Mouse (Mus musculus): ENCODE measurements around the gene Cyth1. TPM values are rescaled to one million over a fixed set of nuclear protein-coding genes. Genes with fewer than 3 reads are reported as not detected.

Cyth1 gene
- polyA plus RNA-seq, 1 experiment from 2014 or later: 30.0 TPM

GRCm38 (mm10) chr11:118275092-118275491 is 26.7 kb upstream of the Cyth1 start:
- H3K36me3 ChIP-seq: peaks cover 97% of the 10 kb centered on the region
- WGBS: 94% methylated on average over 9 of the region's 9 CpGs
- no peaks in the 10 kb centered on the region for H3K4me1 ChIP-seq
- H3K4me3 ChIP-seq: no peak overlapping the region
- H3K27ac ChIP-seq: no peak overlapping the region
- ATAC-seq (ENCODE audit: low FRiP score, low read depth): no peak
- no peaks in the 10 kb centered on the region for H3K27me3 ChIP-seq (replicated peaks)
- H3K9ac ChIP-seq: no peak overlapping the region
- H3K9me3 ChIP-seq: no peaks in the 10 kb centered on the region
- no peak overlapping the region for H3K4me2 ChIP-seq (replicated peaks)

- H3K27ac ChIP-seq: no peak overlapping the region
- H3K9me3 ChIP-seq: no peaks in the 10 kb centered on the region
- no peak overlapping the region for H3K4me3 ChIP-seq
- H3K4me1 ChIP-seq: no peaks in the 10 kb centered on the region
- H3K27me3 ChIP-seq (replicated peaks): no peaks in the 10 kb centered on the region
- H3K4me2 ChIP-seq (replicated peaks): no peak overlapping the region
- ATAC-seq (ENCODE audit: low FRiP score, low read depth): no peak
- H3K9ac ChIP-seq: no peak overlapping the region
- WGBS: 98% methylated on average over 3 of the region's 3 CpGs
- H3K36me3 ChIP-seq: peaks cover 93% of the 10 kb centered on the region
Measured at GRCm38 (mm10) chr11:118269827-118270226, 21.4 kb upstream of the Cyth1 start.

- no peak for ATAC-seq (ENCODE audit: low FRiP score, low read depth)
- Histone ChIP-seq H3K4me1 (no peaks in the 10 kb centered on the region), H3K27ac (no peak overlapping the region), H3K4me2 (replicated peaks) (no peak overlapping the region), H3K9ac (no peak overlapping the region), H3K27me3 (replicated peaks) (no peaks in the 10 kb centered on the region), H3K4me3 (no peak overlapping the region), H3K36me3 (peaks cover 93% of the 10 kb centered on the region), H3K9me3 (no peaks in the 10 kb centered on the region)
- WGBS: 95% methylated on average over 7 of the region's 7 CpGs
Measured at GRCm38 (mm10) chr11:118266666-118267046, 18.3 kb upstream of the Cyth1 start.

- no peaks in the 10 kb centered on the region for H3K27me3 ChIP-seq (replicated peaks)
- H3K36me3 ChIP-seq: peaks cover 93% of the 10 kb centered on the region
- no peaks in the 10 kb centered on the region for H3K9me3 ChIP-seq
- H3K4me1 ChIP-seq: no peaks in the 10 kb centered on the region
- no peak for ATAC-seq (ENCODE audit: low FRiP score, low read depth)
- H3K27ac ChIP-seq: no peak overlapping the region
- H3K9ac ChIP-seq: no peak overlapping the region
- WGBS: 91% methylated on average over 10 of the region's 10 CpGs
- no peak overlapping the region for H3K4me3 ChIP-seq
- no peak overlapping the region for H3K4me2 ChIP-seq (replicated peaks)
Measured at GRCm38 (mm10) chr11:118266044-118266665, 17.8 kb upstream of the Cyth1 start.

GRCm38 (mm10) chr11:118265621-118266020 is 17.2 kb upstream of the Cyth1 start:
- no peak overlapping the region for H3K4me2 ChIP-seq (replicated peaks)
- ATAC-seq (ENCODE audit: low FRiP score, low read depth): no peak
- H3K4me1 ChIP-seq: no peaks in the 10 kb centered on the region
- H3K27me3 ChIP-seq (replicated peaks): no peaks in the 10 kb centered on the region
- no peak overlapping the region for H3K27ac ChIP-seq
- H3K36me3 ChIP-seq: peaks cover 95% of the 10 kb centered on the region
- H3K9ac ChIP-seq: no peak overlapping the region
- H3K9me3 ChIP-seq: no peaks in the 10 kb centered on the region
- 93% methylated on average over 11 of the region's 11 CpGs for WGBS
- H3K4me3 ChIP-seq: no peak overlapping the region

- H3K27ac ChIP-seq: no peak overlapping the region
- H3K27me3 ChIP-seq (replicated peaks): no peaks in the 10 kb centered on the region
Measured at GRCm38 (mm10) chr11:118263146-118263545, 14.8 kb upstream of the Cyth1 start.

GRCm38 (mm10) chr11:118260081-118260480 is 11.7 kb upstream of the Cyth1 start:
- peaks cover 87% of the 10 kb centered on the region for H3K36me3 ChIP-seq
- WGBS: 93% methylated on average over 8 of the region's 8 CpGs
- ATAC-seq (ENCODE audit: low FRiP score, low read depth): no peak

More at GRCm38 (mm10) chr11:118263146-118263545, 14.8 kb upstream of the Cyth1 start:
- Histone ChIP-seq H3K36me3 (peaks cover 97% of the 10 kb centered on the region), H3K9ac (no peak overlapping the region), H3K4me1 (no peaks in the 10 kb centered on the region), H3K9me3 (no peaks in the 10 kb centered on the region), H3K4me2 (replicated peaks) (no peak overlapping the region), H3K4me3 (no peak overlapping the region)
- 90% methylated on average over 5 of the region's 5 CpGs for WGBS
- ATAC-seq (ENCODE audit: low FRiP score, low read depth): no peak

GRCm38 (mm10) chr11:118259580-118259979 is 11.2 kb upstream of the Cyth1 start:
- WGBS: 96% methylated on average over 8 of the region's 8 CpGs
- ATAC-seq (ENCODE audit: low FRiP score, low read depth): no peak
- H3K9ac ChIP-seq: no peak overlapping the region

More at GRCm38 (mm10) chr11:118260081-118260480, 11.7 kb upstream of the Cyth1 start:
- Histone ChIP-seq H3K27ac (no peak overlapping the region), H3K4me3 (no peak overlapping the region), H3K9ac (no peak overlapping the region), H3K4me1 (no peaks in the 10 kb centered on the region), H3K9me3 (no peaks in the 10 kb centered on the region), H3K27me3 (replicated peaks) (no peaks in the 10 kb centered on the region), H3K4me2 (replicated peaks) (no peak overlapping the region)

GRCm38 (mm10) chr11:118256371-118256770 is 8.0 kb upstream of the Cyth1 start:
- H3K4me2 ChIP-seq (replicated peaks): no peak overlapping the region
- no peak overlapping the region for H3K27ac ChIP-seq
- H3K9ac ChIP-seq: no peak overlapping the region
- ATAC-seq (ENCODE audit: low FRiP score, low read depth): no peak
- WGBS: 92% methylated on average over 7 of the region's 7 CpGs
- no peaks in the 10 kb centered on the region for H3K9me3 ChIP-seq
- H3K4me1 ChIP-seq: peaks cover 7% of the 10 kb centered on the region
- H3K4me3 ChIP-seq: no peak overlapping the region
- H3K27me3 ChIP-seq (replicated peaks): no peaks in the 10 kb centered on the region
- H3K36me3 ChIP-seq: peaks cover 50% of the 10 kb centered on the region

More at GRCm38 (mm10) chr11:118259580-118259979, 11.2 kb upstream of the Cyth1 start:
- no peaks in the 10 kb centered on the region for H3K27me3 ChIP-seq (replicated peaks)
- no peak overlapping the region for H3K27ac ChIP-seq
- H3K4me1 ChIP-seq: no peaks in the 10 kb centered on the region
- H3K4me3 ChIP-seq: no peak overlapping the region
- no peaks in the 10 kb centered on the region for H3K9me3 ChIP-seq
- no peak overlapping the region for H3K4me2 ChIP-seq (replicated peaks)
- H3K36me3 ChIP-seq: peaks cover 82% of the 10 kb centered on the region

- Histone ChIP-seq H3K4me2 (replicated peaks) (no peak overlapping the region; the same call in 1 of the 2 replicates), H3K4me3 (no peak overlapping the region), H3K36me3 (peaks cover 30% of the 10 kb centered on the region), H3K27me3 (replicated peaks) (no peaks in the 10 kb centered on the region), H3K4me1 (peaks cover 8% of the 10 kb centered on the region), H3K9ac (no peak overlapping the region), H3K9me3 (no peaks in the 10 kb centered on the region), H3K27ac (no peak overlapping the region)
- WGBS: 59% methylated on average over 15 of the region's 15 CpGs
- 0 out of 2 replicates have a peak, but pooled peaks have one; percentile 21 for ATAC-seq (ENCODE audit: low FRiP score, low read depth)
Measured at GRCm38 (mm10) chr11:118254159-118254951, 6.0 kb upstream of the Cyth1 start.

GRCm38 (mm10) chr11:118253447-118254158 is 5.2 kb upstream of the Cyth1 start:
- H3K4me1 ChIP-seq: peaks cover 15% of the 10 kb centered on the region
- WGBS: 87% methylated on average over 7 of the region's 7 CpGs
- ATAC-seq (ENCODE audit: low FRiP score, low read depth): no peak
- H3K27ac ChIP-seq: no peak overlapping the region
- H3K4me2 ChIP-seq (replicated peaks): no peak overlapping the region; the same call in 1 of the 2 replicates
- no peak overlapping the region for H3K4me3 ChIP-seq
- H3K9me3 ChIP-seq: no peaks in the 10 kb centered on the region
- H3K9ac ChIP-seq: no peak overlapping the region
- no peaks in the 10 kb centered on the region for H3K27me3 ChIP-seq (replicated peaks)
- peaks cover 23% of the 10 kb centered on the region for H3K36me3 ChIP-seq

GRCm38 (mm10) chr11:118249012-118249383 is 606 bp upstream of the Cyth1 start:
- Histone ChIP-seq H3K36me3 (no peaks in the 10 kb centered on the region), H3K27me3 (replicated peaks) (no peaks in the 10 kb centered on the region), H3K9me3 (no peaks in the 10 kb centered on the region), H3K9ac (peak overlapping the region; percentile 36; the same call in 1 of the 2 replicates), H3K4me1 (peaks cover 29% of the 10 kb centered on the region), H3K27ac (no peak overlapping the region), H3K4me3 (peak overlapping the region; percentile 84), H3K4me2 (replicated peaks) (peak overlapping the region; percentile 81)
- peak; percentile 10; the same call in 1 of the 2 replicates for ATAC-seq (ENCODE audit: low FRiP score, low read depth)
- under 1% methylated on average over 5 of the region's 5 CpGs for WGBS
